ENCODE assay signal across 24 mouse cellular contexts in genomic region chr9:32678120-32678757, GRCm38 (mm10). TPM values are rescaled to one million over a fixed set of nuclear protein-coding genes. Genes with fewer than 3 reads are reported as not detected.
DNase-seq lines count a peak whose midpoint lies in the region; ATAC-seq and TF ChIP-seq lines count a peak whose summit lies in the region.
"Had no signal": no experiment of that assay in that cellular context is flagged by ENCODE, and none has a peak within 500 bp of the region (broad histone marks: within the 10 kb centered on the region; RNA-seq: fewer than 3 reads in every experiment).

No protein-coding gene starts in this region.

- ATAC-seq in lung, embryonic 14.5 days (ENCODE audit: insufficient read depth): no peak
- peak; percentile 51 for ATAC-seq in intestine, embryonic 16.5 days
- no peak for ATAC-seq in inflammation-experienced regulatory T-cells, adult 6 months
- ATAC-seq: forebrain, embryonic 16.5 days; hindbrain, embryonic 16.5 days; Patski had no signal

- H3K9ac ChIP-seq in lung, embryonic 14.5 days: no peak overlapping the region
- H3K9ac ChIP-seq in intestine, embryonic 16.5 days (ENCODE audit: low read depth, low read length): no peak overlapping the region
- H3K9ac ChIP-seq: embryonic facial prominence, embryonic 15.5 days; heart, embryonic 15.5 days; hindbrain, embryonic 12.5 days had no signal

- no peak for TF ChIP-seq CTCF in lung, embryonic 14.5 days (IDR thresholded peaks at IDR 0.05; ENCODE audit: low read depth)

- H3K27ac ChIP-seq in lung, embryonic 14.5 days (ENCODE audit: low read depth): peak overlapping the region; percentile 43
- peak overlapping the region; percentile 26; the same call in 1 of the 2 replicates for H3K27ac ChIP-seq in intestine, embryonic 16.5 days (ENCODE audit: low read length)
- H3K27ac ChIP-seq: embryonic facial prominence, embryonic 15.5 days; forebrain, embryonic 10.5 days; heart, embryonic 15.5 days; hindbrain, embryonic 12.5 days had no signal

- no peak overlapping the region for H3K4me2 ChIP-seq in lung, embryonic 14.5 days
- 0 out of 2 replicates have a peak overlapping the region, but pooled peaks have one; percentile 3 for H3K4me2 ChIP-seq in intestine, embryonic 16.5 days (ENCODE audit: low read depth, low read length)
- H3K4me2 ChIP-seq: embryonic facial prominence, embryonic 15.5 days; heart, embryonic 11.5 days; heart, embryonic 15.5 days; hindbrain, embryonic 12.5 days had no signal

- peak; percentile 77 for DNase-seq in heart, adult 11 months
- no peak for DNase-seq in heart, postnatal 10 days
- no peak for DNase-seq in lung, embryonic 14.5 days
- DNase-seq in lung, postnatal 4 days: no peak
- DNase-seq in A20 (ENCODE audit: low read depth, low spot score): peak; percentile 39
- DNase-seq in left cerebral cortex, postnatal 4 days: no peak
- DNase-seq: adrenal gland, adult 2 months; adrenal gland, postnatal 25 days; cerebellum, adult 18-20 months; cerebellum, adult 9-11 months; cerebellum, postnatal 36 days; gastrocnemius, postnatal 10 days; heart, adult 2 months had no signal

- no peak overlapping the region for H3K4me3 ChIP-seq in lung, embryonic 14.5 days (ENCODE audit: low read depth, low read length)
- no peak overlapping the region for H3K4me3 ChIP-seq in intestine, embryonic 16.5 days (ENCODE audit: low read length)
- H3K4me3 ChIP-seq: embryonic facial prominence, embryonic 15.5 days; erythroblast, embryonic 14.5 days; forebrain, embryonic 10.5 days; heart, adult 2 months; heart, embryonic 15.5 days; hindbrain, embryonic 12.5 days had no signal

- WGBS in lung, embryonic 14.5 days: 39% methylated on average over 4 of the region's 4 CpGs
- 43% methylated on average over 4 of the region's 4 CpGs for WGBS in intestine, embryonic 16.5 days

- peaks cover 32% of the 10 kb centered on the region for H3K4me1 ChIP-seq in lung, embryonic 14.5 days (ENCODE audit: insufficient read depth)
- H3K4me1 ChIP-seq in intestine, embryonic 16.5 days (ENCODE audit: control insufficient read depth, insufficient read depth, low read length): peaks cover 29% of the 10 kb centered on the region

- H3K27me3 ChIP-seq in lung, embryonic 14.5 days (ENCODE audit: insufficient read depth, low read length): no peaks in the 10 kb centered on the region
- H3K27me3 ChIP-seq in intestine, embryonic 16.5 days (replicated peaks; ENCODE audit: control insufficient read depth, insufficient read depth, low read length): 0 out of 2 replicates have a peak, but pooled peaks cover 2% of the 10 kb centered on the region
- H3K27me3 ChIP-seq: embryonic facial prominence, embryonic 15.5 days; heart, embryonic 15.5 days had no signal

- intact Hi-C loops in heart, postnatal 10 days (cut with DNase I): no loop called here
- intact Hi-C loops in left cerebral cortex, postnatal 4 days (cut with DNase I): loop anchor here (10.0 kb wide), 1 partner anchor 397 kb away; no protein-coding TSS in a partner anchor

- H3K36me3 ChIP-seq in lung, embryonic 14.5 days (ENCODE audit: insufficient read depth): no peaks in the 10 kb centered on the region
- H3K36me3 ChIP-seq in intestine, embryonic 16.5 days (ENCODE audit: control insufficient read depth, insufficient read depth, low read length): no peaks in the 10 kb centered on the region
- H3K36me3 ChIP-seq: embryonic facial prominence, embryonic 15.5 days; forebrain, embryonic 10.5 days; heart, embryonic 15.5 days; hindbrain, embryonic 12.5 days had no signal

- H3K9me3 ChIP-seq in lung, embryonic 14.5 days (ENCODE audit: low read depth, low read length): no peaks in the 10 kb centered on the region
- no peaks in the 10 kb centered on the region for H3K9me3 ChIP-seq in intestine, embryonic 16.5 days (ENCODE audit: control insufficient read depth, low read length)
- H3K9me3 ChIP-seq: embryonic facial prominence, embryonic 15.5 days; forebrain, embryonic 10.5 days; heart, embryonic 15.5 days; hindbrain, embryonic 12.5 days had no signal

RNA-seq across cellular contexts. Expression of gene Ets1, which starts 42.2 kb away (rescaled TPM):
- total RNA-seq in heart, postnatal 10 days (2021): 100 to 1,000 TPM; 119 to 154 TPM
- 79.2 and 87.6 TPM in 2 replicates for polyA plus RNA-seq in lung, embryonic 14.5 days (2014; fragmentation: Nextera tagmentation; extraction: Ambion mirVana)
- 33.0 and 33.9 TPM in 2 replicates for polyA plus RNA-seq in intestine, embryonic 16.5 days (2015; fragmentation: Nextera tagmentation; extraction: Ambion mirVana)
- total RNA-seq in left cerebral cortex, postnatal 4 days (2021): 10 to 100 TPM; 26.5 to 27.2 TPM
- 100 to 1,000 TPM; 831 to 847 (median 840) TPM for polyA plus RNA-seq in inflammation-experienced regulatory T-cells, adult 6 months (2017; shearing (Covaris generic))

Comparison
In these comparisons a context has a peak if more than half of its experiments do, and no peak if none do; other contexts are left out.
1. DNase-seq: peak in heart, adult 11 months (single experiment) and A20 (single experiment); none in heart, postnatal 10 days (0 of 2), lung, embryonic 14.5 days (single experiment), lung, postnatal 4 days (0 of 2) and left cerebral cortex, postnatal 4 days (single experiment).